Mouse (Mus musculus) midbrain, postnatal 0 days (tissue): ENCODE measurements around the gene Celf2. TPM values are rescaled to one million over a fixed set of nuclear protein-coding genes. Genes with fewer than 3 reads are reported as not detected.

Source experiments
- ATAC-seq: fragments of 200-750 bp; cut with Nextera tagmentation; 2 replicates; pipeline ENCODE4 v1.8.0; 2017; ENCODE audit warnings: moderate number of reproducible peaks, mild to moderate bottlenecking, moderate TSS enrichment, moderate library complexity; ENCODE audit not compliant: low FRiP score
- DNase-seq: peaks from one replicate; pipeline ENCODE4 v3.0.0-alpha.2; 2015; ENCODE audit warnings: low spot score
- H3K27ac ChIP-seq: fragments of 300-500 bp; sonication (generic); 2 replicates; pipeline ENCODE4 v1.5.1; 2014; ENCODE audit warnings: low read depth, mild to moderate bottlenecking, low read length, mixed read lengths
- H3K27me3 ChIP-seq: fragments of 300-500 bp; sonication (generic); 2 replicates; pipeline ENCODE4 v1.6.1; 2014; ENCODE audit warnings: low read length, control low read depth, mixed read lengths; ENCODE audit not compliant: insufficient read depth
- H3K36me3 ChIP-seq: fragments of 300-500 bp; sonication (generic); 2 replicates; pipeline ENCODE4 v1.6.1; 2014; ENCODE audit warnings: low read length, control low read depth, mixed read lengths; ENCODE audit not compliant: insufficient read depth
- H3K4me1 ChIP-seq: fragments of 300-500 bp; sonication (generic); 2 replicates; pipeline ENCODE4 v1.6.1; 2014; ENCODE audit warnings: mild to moderate bottlenecking, control low read depth, antibody characterized with exemption, low read length, mixed read lengths; ENCODE audit not compliant: insufficient read depth
- H3K4me2 ChIP-seq: fragments of 300-500 bp; sonication (generic); 2 replicates; pipeline ENCODE4 v1.6.1; 2014; ENCODE audit warnings: low read depth, mild to moderate bottlenecking, low read length, mixed read lengths; ENCODE audit not compliant: poor library complexity, severe bottlenecking
- H3K4me3 ChIP-seq: fragments of 300-500 bp; sonication (generic); 2 replicates; pipeline ENCODE4 v1.5.1; 2014; ENCODE audit warnings: low read depth, mild to moderate bottlenecking, low read length, moderate library complexity
- H3K9ac ChIP-seq: fragments of 300-500 bp; sonication (generic); replicated peaks from 2 replicates; pipeline ENCODE4 v1.6.1; 2014; ENCODE audit warnings: mild to moderate bottlenecking, low read length, moderate library complexity, mixed read lengths; ENCODE audit not compliant: poor library complexity, severe bottlenecking
- H3K9me3 ChIP-seq: fragments of 300-500 bp; sonication (generic); 2 replicates; pipeline ENCODE4 v1.6.1; 2016; ENCODE audit warnings: low read length, control low read depth
- CTCF ChIP-seq: IDR thresholded peaks from 2 replicates; pipeline ENCODE4 v1.5.1; 2016; ENCODE audit warnings: antibody characterized with exemption, mild to moderate bottlenecking
- WGBS: fragments of 180-500 bp; shearing (Covaris S2); extraction: QIAGEN DNeasy Blood & Tissue Kit; methylation state at CpG from one replicate; pipeline ENCODE4 v1.1.7; 2014; 5-methylcytosine and 5-hydroxymethylcytosine counted together
- polyA plus RNA-seq: library from polyadenylated mRNA; unstranded; fragments of >200 nt; fragmentation: Nextera tagmentation; extraction: Ambion mirVana; gene quantifications from 2 replicates; pipeline ENCODE4 v1.2.1, GENCODE M21; 2015
- total RNA-seq: library from RNA; depleted of rRNA; stranded (reverse); fragments of >200 nt; gene quantifications from 2 replicates; pipeline ENCODE4 v1.2.3, GENCODE M21; 2014

The Celf2 gene
- total and polyA plus RNA-seq, 2 experiments from 2014 or later: 112 to 135 TPM

GRCm38 (mm10) chr2:6815281-6815680, 694.1 kb downstream of the Celf2 start:
- H3K27ac ChIP-seq: no peak overlapping the region
- H3K4me1 ChIP-seq: peaks cover 4% of the 10 kb centered on the region
- no peak overlapping the region for H3K9ac ChIP-seq
- H3K4me2 ChIP-seq: no peak overlapping the region
- WGBS: 57% methylated on average over 2 of the region's 2 CpGs
- no peaks in the 10 kb centered on the region for H3K36me3 ChIP-seq
- no peak for TF ChIP-seq CTCF
- H3K4me3 ChIP-seq: no peak overlapping the region
- ATAC-seq (no peak), DNase-seq (no peak)
- no peaks in the 10 kb centered on the region for H3K9me3 ChIP-seq
- no peaks in the 10 kb centered on the region for H3K27me3 ChIP-seq

- Histone ChIP-seq H3K27ac (no peak overlapping the region), H3K36me3 (no peaks in the 10 kb centered on the region), H3K9ac (no peak overlapping the region), H3K4me3 (no peak overlapping the region), H3K4me1 (no peaks in the 10 kb centered on the region), H3K27me3 (no peaks in the 10 kb centered on the region), H3K9me3 (no peaks in the 10 kb centered on the region), H3K4me2 (no peak overlapping the region)
- TF ChIP-seq CTCF: no peak
- ATAC-seq (no peak), DNase-seq (no peak)
- WGBS: 74% methylated on average over 1 of the region's 1 CpGs
Observed at GRCm38 (mm10) chr2:6808736-6809135, 700.6 kb downstream of the Celf2 start.

GRCm38 (mm10) chr2:6796754-6797153, 712.6 kb downstream of the Celf2 start:
- DNase-seq: peak; percentile 33
- no peak overlapping the region for H3K4me3 ChIP-seq

GRCm38 (mm10) chr2:6795995-6796588, 713.3 kb downstream of the Celf2 start:
- Histone ChIP-seq H3K9ac (no peak overlapping the region), H3K9me3 (no peaks in the 10 kb centered on the region), H3K36me3 (no peaks in the 10 kb centered on the region), H3K27me3 (no peaks in the 10 kb centered on the region), H3K4me3 (no peak overlapping the region), H3K4me2 (no peak overlapping the region), H3K4me1 (0 out of 2 replicates have a peak, but pooled peaks cover 3% of the 10 kb centered on the region), H3K27ac (no peak overlapping the region)
- ATAC-seq (no peak), DNase-seq (no peak)
- TF ChIP-seq CTCF: no peak
- WGBS: 54% methylated on average over 5 of the region's 5 CpGs

More at GRCm38 (mm10) chr2:6796754-6797153, 712.6 kb downstream of the Celf2 start:
- Histone ChIP-seq H3K36me3 (no peaks in the 10 kb centered on the region), H3K4me2 (no peak overlapping the region), H3K27me3 (no peaks in the 10 kb centered on the region), H3K27ac (no peak overlapping the region), H3K9ac (no peak overlapping the region), H3K9me3 (no peaks in the 10 kb centered on the region), H3K4me1 (0 out of 2 replicates have a peak, but pooled peaks cover 3% of the 10 kb centered on the region)
- no peak for ATAC-seq
- WGBS: 67% methylated on average over 5 of the region's 5 CpGs
- no peak for TF ChIP-seq CTCF

GRCm38 (mm10) chr2:6794858-6795257, 714.5 kb downstream of the Celf2 start:
- ATAC-seq: no peak
- no peak for DNase-seq
- no peak for TF ChIP-seq CTCF
- no peak overlapping the region for H3K4me3 ChIP-seq
- no peak overlapping the region for H3K27ac ChIP-seq
- H3K4me1 ChIP-seq: 0 out of 2 replicates have a peak, but pooled peaks cover 3% of the 10 kb centered on the region
- H3K27me3 ChIP-seq: no peaks in the 10 kb centered on the region
- no peak overlapping the region for H3K4me2 ChIP-seq
- 79% methylated on average over 7 of the region's 7 CpGs for WGBS
- no peak overlapping the region for H3K9ac ChIP-seq
- no peaks in the 10 kb centered on the region for H3K9me3 ChIP-seq
- no peaks in the 10 kb centered on the region for H3K36me3 ChIP-seq

- 78% methylated on average over 2 of the region's 2 CpGs for WGBS
- Histone ChIP-seq H3K4me2 (no peak overlapping the region), H3K9ac (no peak overlapping the region), H3K4me1 (0 out of 2 replicates have a peak, but pooled peaks cover 3% of the 10 kb centered on the region), H3K4me3 (no peak overlapping the region), H3K27ac (no peak overlapping the region), H3K9me3 (no peaks in the 10 kb centered on the region), H3K27me3 (no peaks in the 10 kb centered on the region), H3K36me3 (no peaks in the 10 kb centered on the region)
- DNase-seq (no peak), ATAC-seq (no peak)
- TF ChIP-seq CTCF: no peak
Observed at GRCm38 (mm10) chr2:6790876-6791275, 718.5 kb downstream of the Celf2 start.
